Mouse (Mus musculus) MEL (cell line): ENCODE measurements around the gene Serinc5. TPM values are rescaled to one million over a fixed set of nuclear protein-coding genes. Genes with fewer than 3 reads are reported as not detected.

Source experiments
- DNase-seq: peaks from one replicate; pipeline ENCODE4 v3.0.0; 2011; ENCODE audit warnings: low read depth, low spot score
- H3K27ac ChIP-seq: 2 replicates; pipeline ENCODE4 v1.5.1; 2012; ENCODE audit warnings: low read depth, mild to moderate bottlenecking, control low read depth, low read length, moderate library complexity; ENCODE audit not compliant: control insufficient read depth
- H3K27me3 ChIP-seq, 2 experiments: fragments of 150-350 bp in 1 of 2; sonication (generic) in 1 of 2; 2 replicates each; pipeline ENCODE4 v1.6.1; 2012; ENCODE audit warnings: low read length in 2 of 2, mild to moderate bottlenecking in 2 of 2, improper control_type of control experiment in 1 of 2, moderate library complexity in 1 of 2; ENCODE audit not compliant: insufficient read depth in 2 of 2, control insufficient read depth in 1 of 2
- H3K36me3 ChIP-seq, 2 experiments: 2 replicates each; pipeline ENCODE4 v1.6.1; 2012 to 2014; ENCODE audit warnings: low read length in 2 of 2, improper control_type of control experiment in 1 of 2, inconsistent platforms in 1 of 2, mild to moderate bottlenecking in 1 of 2; ENCODE audit not compliant: insufficient read depth in 2 of 2, control insufficient read depth in 1 of 2
- H3K4me1 ChIP-seq, 2 experiments: fragments of 150-350 bp in 1 of 2; sonication (generic) in 1 of 2; 2 replicates each; pipeline ENCODE4 v1.6.1; 2012; ENCODE audit warnings: low read length in 2 of 2, improper control_type of control experiment in 1 of 2, mild to moderate bottlenecking in 1 of 2; ENCODE audit not compliant: insufficient read depth in 2 of 2, control insufficient read depth in 1 of 2
- H3K4me3 ChIP-seq, 2 experiments: fragments of 150-350 bp in 1 of 2; sonication (generic) in 1 of 2; 2 replicates each; pipeline ENCODE4 v1.5.1; 2012; ENCODE audit warnings: low read depth in 2 of 2, low read length in 2 of 2, mild to moderate bottlenecking in 2 of 2, moderate library complexity in 2 of 2, control low read depth in 1 of 2, improper control_type of control experiment in 1 of 2; ENCODE audit not compliant: control insufficient read depth in 1 of 2, insufficient read depth in 1 of 2
- H3K79me2 ChIP-seq: 2 replicates; pipeline ENCODE4 v1.6.1; 2012; ENCODE audit warnings: mild to moderate bottlenecking, low read length, moderate library complexity; ENCODE audit not compliant: control insufficient read depth, poor library complexity, insufficient read depth
- H3K9ac ChIP-seq: 2 replicates; pipeline ENCODE4 v1.6.1; 2012; ENCODE audit warnings: low read depth, mild to moderate bottlenecking, control low read depth, low read length, moderate library complexity; ENCODE audit not compliant: control insufficient read depth, poor library complexity, severe bottlenecking
- H3K9me3 ChIP-seq: fragments of 150-350 bp; sonication (generic); replicated peaks from 2 replicates; pipeline ENCODE4 v1.6.1; 2012; ENCODE audit warnings: mild to moderate bottlenecking, low read length, improper control_type of control experiment, moderate library complexity; ENCODE audit not compliant: insufficient read depth
- CHD1 ChIP-seq: IDR thresholded peaks from 2 replicates; pipeline ENCODE4 v1.6.1; 2012; ENCODE audit warnings: low read depth, mild to moderate bottlenecking, inconsistent platforms, low read length, improper control_type of control experiment
- CHD2 ChIP-seq: IDR thresholded peaks from 2 replicates; pipeline ENCODE4 v1.6.1; 2011; ENCODE audit warnings: low read length, improper control_type of control experiment
- E2F4 ChIP-seq: IDR thresholded peaks from 2 replicates; pipeline ENCODE4 v1.6.1; 2011; ENCODE audit warnings: low read depth, low read length, improper control_type of control experiment, borderline replicate concordance
- ELF1 ChIP-seq: IDR thresholded peaks from 2 replicates; pipeline ENCODE4 v1.6.1; 2014; ENCODE audit warnings: low read depth, mild to moderate bottlenecking, inconsistent platforms, low read length, improper control_type of control experiment, moderate library complexity
- EP300 ChIP-seq, 2 experiments: IDR thresholded peaks; 2 replicates each; pipeline ENCODE4 v1.6.1; 2011; ENCODE audit warnings: improper control_type of control experiment in 2 of 2, low read length in 2 of 2, low read depth in 1 of 2, mild to moderate bottlenecking in 1 of 2
- GATA1 ChIP-seq: IDR thresholded peaks from 2 replicates; pipeline ENCODE4 v1.6.1; 2011; ENCODE audit warnings: low read depth, low read length, improper control_type of control experiment
- JUND ChIP-seq: IDR thresholded peaks from 2 replicates; pipeline ENCODE4 v1.6.1; 2011; ENCODE audit warnings: low read depth, mild to moderate bottlenecking, improper control_type of control experiment, low read length
- MAX ChIP-seq: IDR thresholded peaks from 2 replicates; pipeline ENCODE4 v1.6.1; 2011; ENCODE audit warnings: low read length, improper control_type of control experiment
- MXI1 ChIP-seq: IDR thresholded peaks from 2 replicates; pipeline ENCODE4 v1.6.1; 2011; ENCODE audit warnings: mild to moderate bottlenecking, low read depth, low read length, improper control_type of control experiment
- MYC ChIP-seq: IDR thresholded peaks from 2 replicates; pipeline ENCODE4 v1.6.1; 2011; ENCODE audit warnings: low read depth, mild to moderate bottlenecking, low read length, improper control_type of control experiment, moderate library complexity
- NRF1 ChIP-seq: IDR thresholded peaks from 2 replicates; pipeline ENCODE4 v1.6.1; 2014; ENCODE audit warnings: low read depth, mild to moderate bottlenecking, inconsistent platforms, low read length, improper control_type of control experiment, moderate library complexity; ENCODE audit not compliant: poor library complexity, insufficient read depth, severe bottlenecking
- RAD21 ChIP-seq: IDR thresholded peaks from 2 replicates; pipeline ENCODE4 v1.6.1; 2011; ENCODE audit warnings: mild to moderate bottlenecking, low read depth, low read length, improper control_type of control experiment
- RCOR1 ChIP-seq: IDR thresholded peaks from 2 replicates; pipeline ENCODE4 v1.6.1; 2012; ENCODE audit warnings: low read depth, mild to moderate bottlenecking, inconsistent platforms, low read length, improper control_type of control experiment
- SIN3A ChIP-seq: IDR thresholded peaks from 2 replicates; pipeline ENCODE4 v1.6.1; 2012; ENCODE audit warnings: low read length, improper control_type of control experiment, inconsistent platforms
- SMC3 ChIP-seq: IDR thresholded peaks from 2 replicates; pipeline ENCODE4 v1.6.1; 2011; ENCODE audit warnings: low read depth, low read length, improper control_type of control experiment
- UBTF ChIP-seq: IDR thresholded peaks from 2 replicates; pipeline ENCODE4 v1.6.1; 2012; ENCODE audit warnings: low read depth, mild to moderate bottlenecking, inconsistent platforms, low read length, improper control_type of control experiment, moderate library complexity, borderline replicate concordance; ENCODE audit not compliant: insufficient read depth
- USF2 ChIP-seq, 2 experiments: IDR thresholded peaks; 2 replicates each; pipeline ENCODE4 v1.6.1; 2011 to 2012; ENCODE audit warnings: improper control_type of control experiment in 2 of 2, low read length in 2 of 2, borderline replicate concordance in 1 of 2, inconsistent platforms in 1 of 2, low read depth in 1 of 2, mild to moderate bottlenecking in 1 of 2; ENCODE audit not compliant: insufficient read depth in 1 of 2
- ZKSCAN1 ChIP-seq: IDR thresholded peaks from 2 replicates; pipeline ENCODE4 v1.6.1; 2012; ENCODE audit warnings: low read depth, mild to moderate bottlenecking, inconsistent platforms, low read length, improper control_type of control experiment, moderate library complexity
- ZMIZ1 ChIP-seq: IDR thresholded peaks from 2 replicates; pipeline ENCODE4 v1.6.1; 2012; ENCODE audit warnings: low read depth, mild to moderate bottlenecking, inconsistent platforms, low read length, improper control_type of control experiment, moderate library complexity
- ZNF384 ChIP-seq: IDR thresholded peaks from 2 replicates; pipeline ENCODE4 v1.6.1; 2012; ENCODE audit warnings: low read depth, mild to moderate bottlenecking, inconsistent platforms, low read length, improper control_type of control experiment
- polyA plus RNA-seq, 2 experiments: library from polyadenylated mRNA; stranded (reverse) in 1 of 2; unstranded in 1 of 2; fragments of >175 nt in 1 of 2; fragments of >200 nt in 1 of 2; gene quantifications; 2 replicates each; pipeline versions ENCODE4 v1.2.1 to v1.2.4; 2012; ENCODE audit warnings: low replicate concordance in 2 of 2, low read depth in 1 of 2; ENCODE audit not compliant: insufficient read length in 2 of 2, insufficient read depth in 1 of 2, missing spikeins in 1 of 2
- total RNA-seq: library from RNA; depleted of rRNA; stranded (reverse); fragments of 300-350 nt; gene quantifications from 2 replicates; pipeline ENCODE4 v1.2.3, GENCODE M21; 2012

Serinc5 gene
- total and polyA plus RNA-seq, 3 experiments = 4.0 to 8.8 TPM; not detected in 1

DNA sequence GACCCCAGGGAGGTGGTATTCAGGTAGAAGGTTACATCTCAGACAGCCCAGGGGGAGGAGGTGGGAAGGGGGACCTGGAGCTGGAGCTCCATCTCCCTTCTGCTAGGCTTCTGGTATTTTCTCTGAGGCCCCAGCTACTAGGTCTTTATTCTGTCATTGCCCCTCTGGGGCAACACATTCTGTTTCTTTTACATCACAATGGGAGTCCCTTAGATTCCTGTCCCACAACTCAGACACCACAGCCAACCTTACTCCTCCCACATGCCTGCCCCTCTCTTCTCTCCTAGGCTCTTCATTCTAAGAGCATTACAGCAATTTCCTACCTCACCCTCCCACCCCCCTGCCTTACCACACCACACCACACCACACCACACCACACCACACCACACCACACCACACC is 34.8 kb upstream of the Serinc5 start, which contains the start of gene Spz1:
Spz1 (minus strand) TSS at position 101 of the 400 bp plus-strand sequence.
- Histone ChIP-seq H3K4me1 (peaks cover 0 to 8% of the 10 kb centered on the region in 2 experiments; a peak in 1 of 4 replicates), H3K27me3 (peaks cover 0 to 5% of the 10 kb centered on the region in 2 experiments; a peak in 3 of 4 replicates), H3K36me3 (peaks cover 0 to 2% of the 10 kb centered on the region in 2 experiments; a peak in 2 of 4 replicates), H3K9ac (no peak within 1 kb of the TSS), H3K4me3 (no peak within 1 kb of the TSS), H3K27ac (no peak within 1 kb of the TSS), H3K79me2 (no peaks in the 10 kb centered on the region), H3K9me3 (no peaks in the 10 kb centered on the region)
- no peak for TF ChIP-seq MXI1
- TF ChIP-seq UBTF = no peak
- no peak for TF ChIP-seq CHD1
- TF ChIP-seq ZMIZ1 = no peak
- TF ChIP-seq NRF1 = no peak
- TF ChIP-seq JUND = no peak
- TF ChIP-seq EP300 (IDR thresholded peaks at IDR 0.05; ENCODE audit: low read depth in 1 of 2, low read length in 2 of 2) = no peak
- TF ChIP-seq SMC3 = no peak
- TF ChIP-seq ELF1 = no peak
- no peak for DNase-seq

DNA sequence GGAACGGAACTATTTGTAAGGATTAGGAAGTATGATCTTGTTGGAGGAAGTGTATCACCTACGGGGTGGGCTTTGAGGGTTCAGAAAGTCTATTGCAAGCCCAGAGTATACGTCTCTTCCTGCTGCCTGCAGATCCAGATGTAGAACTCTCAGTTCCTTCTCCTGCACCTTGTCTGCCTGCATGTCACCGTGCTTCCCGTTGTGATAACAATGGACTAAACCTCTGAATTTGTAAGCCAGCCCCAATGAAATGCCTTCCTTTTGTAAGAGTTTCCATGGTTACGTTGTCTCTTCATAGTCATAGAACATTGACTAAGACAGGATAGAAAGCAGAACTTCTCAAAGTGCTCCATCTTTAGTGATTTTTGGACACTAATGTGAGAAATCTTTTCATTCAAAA is 34.2 kb upstream of the Serinc5 start:
- TF ChIP-seq USF2 (IDR thresholded peaks at IDR 0.05; ENCODE audit: borderline replicate concordance in 1 of 2, insufficient read depth in 1 of 2, low read depth in 1 of 2, low read length in 2 of 2) (no peak), RCOR1 (no peak), SIN3A (no peak), CHD2 (no peak), MYC (no peak), ZKSCAN1 (no peak), MAX (no peak), E2F4 (no peak), ZMIZ1 (no peak), RAD21 (no peak), ZNF384 (no peak), GATA1 (no peak), EP300 (IDR thresholded peaks at IDR 0.05; ENCODE audit: low read depth in 1 of 2, low read length in 2 of 2) (no peak)
- DNase-seq = peak; percentile 28
- peaks cover 0 to 8% of the 10 kb centered on the region in 2 experiments; a peak in 1 of 4 replicates for H3K4me1 ChIP-seq

More for the DNA sequence above, 34.2 kb upstream of the Serinc5 start:
- Histone ChIP-seq H3K9me3 (no peaks in the 10 kb centered on the region), H3K27me3 (peaks cover 0 to 5% of the 10 kb centered on the region in 2 experiments; a peak in 3 of 4 replicates), H3K27ac (no peak overlapping the region), H3K9ac (no peak overlapping the region), H3K36me3 (peaks cover 0 to 2% of the 10 kb centered on the region in 2 experiments; a peak in 2 of 4 replicates), H3K79me2 (no peaks in the 10 kb centered on the region), H3K4me3 (no peak overlapping the region)
